Mouse (Mus musculus) ovary, postnatal 36 days (tissue): ENCODE measurements at regions not wholly inside any gene's neighbourhood (a gene's known extent, or its start where the extent isn't known, plus 50 kb on each side); places are given as distances from the start of the nearest gene placed in this dataset.
A peak's percentile ranks its signal among the peaks of the same experiment; 100 is the strongest.

Experiments used
- DNase-seq: peaks from one replicate; pipeline ENCODE4 v3.0.0; 2022; ENCODE audit warnings: low spot score, mixed read lengths

DNA sequence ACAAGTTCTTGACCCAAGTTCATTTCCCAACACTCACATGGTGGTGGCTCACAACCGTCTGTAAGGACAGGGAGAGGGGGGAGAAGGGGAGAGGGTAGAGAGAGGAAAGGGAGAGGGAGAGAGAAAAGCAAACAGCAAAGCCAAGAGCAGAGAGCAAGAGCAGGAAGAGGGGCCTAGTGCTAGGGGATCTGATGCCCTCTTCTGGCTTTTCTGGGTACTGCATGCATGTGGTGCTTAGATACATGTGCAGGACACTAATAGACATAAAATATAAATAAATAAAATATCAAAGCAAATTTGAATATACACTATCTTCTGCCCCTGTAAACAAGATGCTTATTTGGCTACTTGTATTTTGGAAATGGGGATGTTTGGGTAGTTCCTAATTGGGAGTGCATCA, 91.2 kb downstream of the Rnf138rt1 start:
- peak; percentile 4 for DNase-seq
